Mouse (Mus musculus): ENCODE data around the gene Ift88.
"Not testable (repeated sequence)": the region's sequence is repeated elsewhere in the genome, so short reads cannot be mapped to it uniquely, and the experiment has no call there.

Gene Ift88

GRCm38 (mm10) chr14:57459883-57460282, 36.0 kb downstream of the Ift88 start:
- DNase-seq = no peak

GRCm38 (mm10) chr14:57460326-57460725, 36.5 kb downstream of the Ift88 start:
- not testable (repeated sequence) for DNase-seq

- no peak for DNase-seq
Measured at GRCm38 (mm10) chr14:57462871-57463270, 39.0 kb downstream of the Ift88 start.

GRCm38 (mm10) chr14:57475057-57475456, 51.2 kb downstream of the Ift88 start:
- no peak for DNase-seq

- no peak for DNase-seq
Measured at GRCm38 (mm10) chr14:57482262-57482661, 58.4 kb downstream of the Ift88 start.

- no peak for DNase-seq
Measured at GRCm38 (mm10) chr14:57484183-57484582, 60.3 kb downstream of the Ift88 start.

GRCm38 (mm10) chr14:57489696-57490095, 65.8 kb downstream of the Ift88 start:
- DNase-seq = no peak

- DNase-seq = no peak
Measured at GRCm38 (mm10) chr14:57493840-57494239, 70.0 kb downstream of the Ift88 start.

GRCm38 (mm10) chr14:57503729-57504128, 79.9 kb downstream of the Ift88 start:
- DNase-seq = peak; percentile 92 to 93

- no peak for DNase-seq
Measured at GRCm38 (mm10) chr14:57509554-57509953, 85.7 kb downstream of the Ift88 start.

GRCm38 (mm10) chr14:57515156-57515762, 91.4 kb downstream of the Ift88 start:
- DNase-seq = no peak

GRCm38 (mm10) chr14:57517001-57517400, 93.1 kb downstream of the Ift88 start:
- no peak for DNase-seq

GRCm38 (mm10) chr14:57523762-57524161, 99.9 kb downstream of the Ift88 start:
- DNase-seq = no peak

GRCm38 (mm10) chr14:57524671-57525387, 101.0 kb downstream of the Ift88 start, which contains the start of gene Il17d:
Gene Il17d (plus strand): TSS chr14:57524777.
- peak; percentile 73 to 81 for DNase-seq

GRCm38 (mm10) chr14:57525388-57526049, 101.7 kb downstream of the Ift88 start:
- peak; percentile 91 to 94 for DNase-seq

- peak; percentile 37 to 42 for DNase-seq
Measured at GRCm38 (mm10) chr14:57526050-57526623, 102.3 kb downstream of the Ift88 start.

- no peak for DNase-seq
Measured at GRCm38 (mm10) chr14:57527122-57527521, 103.3 kb downstream of the Ift88 start.

- no peak for DNase-seq
Measured at GRCm38 (mm10) chr14:57527598-57527997, 103.7 kb downstream of the Ift88 start.

GRCm38 (mm10) chr14:57529086-57529785, 105.4 kb downstream of the Ift88 start:
- no peak for DNase-seq

- no peak for DNase-seq
Measured at GRCm38 (mm10) chr14:57529786-57530515, 106.1 kb downstream of the Ift88 start.

GRCm38 (mm10) chr14:57532577-57532976, 108.7 kb downstream of the Ift88 start:
- DNase-seq = no peak

GRCm38 (mm10) chr14:57533214-57533613, 109.4 kb downstream of the Ift88 start:
- DNase-seq = peak; percentile 70 to 82
